Mouse (Mus musculus) embryonic facial prominence, embryonic 14.5 days (tissue): Measurements from ENCODE around the gene Hmgn5. TPM values are rescaled to one million over a fixed set of nuclear protein-coding genes. Genes with fewer than 3 reads are reported as not detected.

Experiments used
- ATAC-seq: fragments of 200-750 bp; cut with Nextera tagmentation; 2 replicates; pipeline ENCODE4 v1.8.0; 2017; ENCODE audit warnings: low read depth, moderate number of reproducible peaks, moderate TSS enrichment
- DNase-seq: peaks from one replicate; pipeline ENCODE4 v3.0.0-alpha.2; 2015; ENCODE audit warnings: low spot score
- H3K27ac ChIP-seq: fragments of 300-500 bp; sonication (generic); replicated peaks from 2 replicates; pipeline ENCODE4 v1.5.1; 2014; ENCODE audit warnings: low read depth, mild to moderate bottlenecking, low read length, moderate library complexity
- H3K27me3 ChIP-seq: fragments of 300-500 bp; sonication (generic); replicated peaks from 2 replicates; pipeline ENCODE4 v1.6.1; 2014; ENCODE audit warnings: low read length; ENCODE audit not compliant: control insufficient read depth, insufficient read depth
- H3K36me3 ChIP-seq: fragments of 300-500 bp; sonication (generic); 2 replicates; pipeline ENCODE4 v1.6.1; 2014; ENCODE audit warnings: low read length, mixed read lengths; ENCODE audit not compliant: control insufficient read depth, insufficient read depth
- H3K4me1 ChIP-seq: fragments of 300-500 bp; sonication (generic); 2 replicates; pipeline ENCODE4 v1.6.1; 2014; ENCODE audit warnings: antibody characterized with exemption, low read length; ENCODE audit not compliant: control insufficient read depth, insufficient read depth
- H3K4me2 ChIP-seq: fragments of 300-500 bp; sonication (generic); 2 replicates; pipeline ENCODE4 v1.6.1; 2014; ENCODE audit warnings: low read depth, mild to moderate bottlenecking, low read length, moderate library complexity, mixed read lengths
- H3K4me3 ChIP-seq: fragments of 300-500 bp; sonication (generic); 2 replicates; pipeline ENCODE4 v1.5.1; 2014; ENCODE audit warnings: low read depth, mild to moderate bottlenecking, low read length
- H3K9ac ChIP-seq: fragments of 300-500 bp; sonication (generic); 2 replicates; pipeline ENCODE4 v1.6.1; 2014; ENCODE audit warnings: low read depth, mild to moderate bottlenecking, low read length, moderate library complexity, mixed read lengths
- H3K9me3 ChIP-seq: fragments of 300-500 bp; sonication (generic); 2 replicates; pipeline ENCODE4 v1.6.1; 2016; ENCODE audit warnings: low read length; ENCODE audit not compliant: control insufficient read depth
- WGBS: fragments of 180-500 bp; shearing (Covaris S2); extraction: QIAGEN DNeasy Blood & Tissue Kit; methylation state at CpG from one replicate; pipeline ENCODE4 v1.1.7; 2014; 5-methylcytosine and 5-hydroxymethylcytosine counted together
- polyA plus RNA-seq: library from polyadenylated mRNA; unstranded; fragments of >200 nt; fragmentation: Nextera tagmentation; extraction: Ambion mirVana; gene quantifications from 2 replicates; pipeline ENCODE4 v1.2.1, GENCODE M21; 2014

Hmgn5 gene
- polyA plus RNA-seq, result 20.6 and 22.1 TPM in 2 replicates

GRCm38 (mm10) chrX:109013283-109013682 is at the start of gene Hmgn5:
Gene Hmgn5, minus strand, starts transcription at chrX:109013404.
- Histone ChIP-seq H3K4me1 (no peaks in the 10 kb centered on the region), H3K27ac (peak within 1 kb of the TSS; percentile 77), H3K9ac (peak within 1 kb of the TSS; percentile 68), H3K9me3 (no peaks in the 10 kb centered on the region), H3K27me3 (no peaks in the 10 kb centered on the region), H3K4me3 (peak within 1 kb of the TSS; percentile 51), H3K36me3 (no peaks in the 10 kb centered on the region), H3K4me2 (peak within 1 kb of the TSS; percentile 55)
- ATAC-seq (peak; percentile 99), DNase-seq (peak; percentile 97)
- WGBS, result 38% methylated on average over 24 of the region's 25 CpGs

- Histone ChIP-seq H3K9ac (no peak overlapping the region), H3K4me1 (no peaks in the 10 kb centered on the region), H3K4me2 (no peak overlapping the region), H3K4me3 (no peak overlapping the region), H3K9me3 (no peaks in the 10 kb centered on the region), H3K36me3 (no peaks in the 10 kb centered on the region), H3K27me3 (no peaks in the 10 kb centered on the region), H3K27ac (no peak overlapping the region)
- whole genome bisulfite sequencing, result 58% methylated on average over 1 of the region's 1 CpGs
- ATAC-seq, result no peak
- DNase-seq, result no peak
Observed at GRCm38 (mm10) chrX:109047773-109048172, 34.6 kb upstream of the Hmgn5 start.

- Histone ChIP-seq H3K9ac (no peak overlapping the region), H3K4me1 (no peaks in the 10 kb centered on the region), H3K27me3 (no peaks in the 10 kb centered on the region), H3K9me3 (no peaks in the 10 kb centered on the region), H3K4me2 (no peak overlapping the region), H3K36me3 (no peaks in the 10 kb centered on the region), H3K27ac (no peak overlapping the region), H3K4me3 (no peak overlapping the region)
- WGBS, result 44% methylated on average over 1 of the region's 1 CpGs
- DNase-seq, result no peak
- ATAC-seq, result no peak
Observed at GRCm38 (mm10) chrX:109026224-109026623, 13.0 kb upstream of the Hmgn5 start.

GRCm38 (mm10) chrX:109020858-109021257 is 7.7 kb upstream of the Hmgn5 start:
- Histone ChIP-seq H3K4me3 (no peak overlapping the region), H3K4me1 (no peaks in the 10 kb centered on the region), H3K4me2 (no peak overlapping the region), H3K9ac (no peak overlapping the region), H3K27me3 (no peaks in the 10 kb centered on the region), H3K9me3 (no peaks in the 10 kb centered on the region), H3K27ac (no peak overlapping the region), H3K36me3 (no peaks in the 10 kb centered on the region)
- ATAC-seq, result no peak
- DNase-seq, result no peak
- WGBS, result 50% methylated on average over 2 of the region's 2 CpGs

- DNase-seq, result peak; percentile 1
- 30% methylated on average over 4 of the region's 4 CpGs for WGBS
Observed at GRCm38 (mm10) chrX:109014166-109014565, 962 bp upstream of the Hmgn5 start.

GRCm38 (mm10) chrX:109013686-109014085 is 482 bp upstream of the Hmgn5 start:
- no peaks in the 10 kb centered on the region for H3K27me3 ChIP-seq
- DNase-seq (peak; percentile 61), ATAC-seq (peak; percentile 80)
- 17% methylated on average over 17 of the region's 17 CpGs for WGBS
- no peaks in the 10 kb centered on the region for H3K36me3 ChIP-seq
- H3K9me3 ChIP-seq, result no peaks in the 10 kb centered on the region
- H3K9ac ChIP-seq, result peak overlapping the region; percentile 68
- peak overlapping the region; percentile 77 for H3K27ac ChIP-seq
- peak overlapping the region; percentile 55 for H3K4me2 ChIP-seq
- peak overlapping the region; percentile 51 for H3K4me3 ChIP-seq
- H3K4me1 ChIP-seq, result no peaks in the 10 kb centered on the region

More at GRCm38 (mm10) chrX:109014166-109014565, 962 bp upstream of the Hmgn5 start:
- Histone ChIP-seq H3K36me3 (no peaks in the 10 kb centered on the region), H3K4me3 (peak overlapping the region; percentile 51), H3K4me2 (peak overlapping the region; percentile 55), H3K9me3 (no peaks in the 10 kb centered on the region), H3K27ac (no peak overlapping the region), H3K9ac (no peak overlapping the region), H3K4me1 (no peaks in the 10 kb centered on the region), H3K27me3 (no peaks in the 10 kb centered on the region)
- no peak for ATAC-seq

GRCm38 (mm10) chrX:109012371-109013031 is 703 bp downstream of the Hmgn5 start:
- ATAC-seq (peak; percentile 77), DNase-seq (peak; percentile 84)
- Histone ChIP-seq H3K9me3 (no peaks in the 10 kb centered on the region), H3K9ac (peak overlapping the region; percentile 58), H3K36me3 (no peaks in the 10 kb centered on the region), H3K4me3 (peak overlapping the region; percentile 51), H3K4me2 (peak overlapping the region; percentile 55), H3K4me1 (no peaks in the 10 kb centered on the region), H3K27ac (peak overlapping the region; percentile 75), H3K27me3 (no peaks in the 10 kb centered on the region)
- WGBS, result 22% methylated on average over 23 of the region's 23 CpGs

GRCm38 (mm10) chrX:109011611-109012185 is 1.5 kb downstream of the Hmgn5 start:
- no peaks in the 10 kb centered on the region for H3K36me3 ChIP-seq
- H3K9ac ChIP-seq, result peak overlapping the region; percentile 58
- peak overlapping the region; percentile 55 for H3K4me2 ChIP-seq
- ATAC-seq, result no peak
- no peaks in the 10 kb centered on the region for H3K27me3 ChIP-seq
- peak; percentile 7 for DNase-seq
- 32% methylated on average over 13 of the region's 13 CpGs for WGBS
- H3K9me3 ChIP-seq, result no peaks in the 10 kb centered on the region
- H3K27ac ChIP-seq, result no peak overlapping the region
- peak overlapping the region; percentile 51 for H3K4me3 ChIP-seq
- H3K4me1 ChIP-seq, result no peaks in the 10 kb centered on the region

- Histone ChIP-seq H3K9ac (no peak overlapping the region), H3K4me1 (no peaks in the 10 kb centered on the region), H3K27me3 (no peaks in the 10 kb centered on the region), H3K4me3 (no peak overlapping the region), H3K36me3 (no peaks in the 10 kb centered on the region), H3K4me2 (no peak overlapping the region), H3K9me3 (no peaks in the 10 kb centered on the region), H3K27ac (no peak overlapping the region)
- DNase-seq (peak; percentile 4), ATAC-seq (no peak)
- 63% methylated on average over 4 of the region's 4 CpGs for WGBS
Observed at GRCm38 (mm10) chrX:109001277-109001676, 11.9 kb downstream of the Hmgn5 start.
